Mouse (Mus musculus): ENCODE data around the gene Fscn2. TPM values are rescaled to one million over a fixed set of nuclear protein-coding genes. Genes with fewer than 3 reads are reported as not detected.

The Fscn2 gene
- polyA plus RNA-seq, 1 experiment from 2014 or later, result 0.20 TPM

GRCm38 (mm10) chr11:120352571-120353290, 8.6 kb upstream of the Fscn2 start:
- no peaks in the 10 kb centered on the region for H3K27me3 ChIP-seq (ENCODE audit: control insufficient read depth, insufficient read depth, low read length)
- 68% methylated on average over 13 of the region's 13 CpGs for WGBS
- H3K4me2 ChIP-seq (ENCODE audit: low read depth, low read length), result no peak overlapping the region
- no peak for ATAC-seq (replicated peaks; ENCODE audit: insufficient number of reproducible peaks, low FRiP score, low TSS enrichment, low read depth)
- no peaks in the 10 kb centered on the region for H3K36me3 ChIP-seq (replicated peaks; ENCODE audit: control insufficient read depth, insufficient read depth, low read depth, low read length)
- no peak for DNase-seq (ENCODE audit: low spot score)
- no peak overlapping the region; the same call in 1 of the 2 replicates for H3K9ac ChIP-seq (replicated peaks; ENCODE audit: low read length)
- peaks cover 7% of the 10 kb centered on the region; the same call in 1 of the 2 replicates for H3K4me1 ChIP-seq (ENCODE audit: control insufficient read depth, insufficient read depth, low read length)
- no peaks in the 10 kb centered on the region for H3K9me3 ChIP-seq (replicated peaks; ENCODE audit: control insufficient read depth, low read length)
- no peak overlapping the region for H3K4me3 ChIP-seq (ENCODE audit: low read depth, low read length)
- no peak overlapping the region for H3K27ac ChIP-seq (replicated peaks; ENCODE audit: low read depth, low read length)

- no peak overlapping the region for H3K4me3 ChIP-seq (ENCODE audit: low read depth, low read length)
- no peak overlapping the region; the same call in 1 of the 2 replicates for H3K4me2 ChIP-seq (ENCODE audit: low read depth, low read length)
- 26% methylated on average over 26 of the region's 26 CpGs for WGBS
- H3K4me1 ChIP-seq (ENCODE audit: control insufficient read depth, insufficient read depth, low read length), result peaks cover 16% of the 10 kb centered on the region
- H3K9me3 ChIP-seq (replicated peaks; ENCODE audit: control insufficient read depth, low read length), result no peaks in the 10 kb centered on the region
- DNase-seq (ENCODE audit: low spot score) (peak; percentile 69), ATAC-seq (replicated peaks; ENCODE audit: insufficient number of reproducible peaks, low FRiP score, low TSS enrichment, low read depth) (no peak)
- H3K36me3 ChIP-seq (replicated peaks; ENCODE audit: control insufficient read depth, insufficient read depth, low read depth, low read length), result no peaks in the 10 kb centered on the region
- H3K27ac ChIP-seq (replicated peaks; ENCODE audit: low read depth, low read length), result no peak overlapping the region
- H3K27me3 ChIP-seq (ENCODE audit: control insufficient read depth, insufficient read depth, low read length), result no peaks in the 10 kb centered on the region
- no peak overlapping the region; the same call in 1 of the 2 replicates for H3K9ac ChIP-seq (replicated peaks; ENCODE audit: low read length)
Observed at GRCm38 (mm10) chr11:120353500-120354303, 7.6 kb upstream of the Fscn2 start.

GRCm38 (mm10) chr11:120354304-120355276, 6.7 kb upstream of the Fscn2 start:
- H3K36me3 ChIP-seq (replicated peaks; ENCODE audit: control insufficient read depth, insufficient read depth, low read depth, low read length), result no peaks in the 10 kb centered on the region
- no peak for DNase-seq (ENCODE audit: low spot score)
- no peaks in the 10 kb centered on the region for H3K9me3 ChIP-seq (replicated peaks; ENCODE audit: control insufficient read depth, low read length)
- no peak for ATAC-seq (replicated peaks; ENCODE audit: insufficient number of reproducible peaks, low FRiP score, low TSS enrichment, low read depth)
- 90% methylated on average over 17 of the region's 17 CpGs for WGBS
- H3K4me2 ChIP-seq (ENCODE audit: low read depth, low read length), result no peak overlapping the region
- peaks cover 14% of the 10 kb centered on the region for H3K4me1 ChIP-seq (ENCODE audit: control insufficient read depth, insufficient read depth, low read length)
- H3K27ac ChIP-seq (replicated peaks; ENCODE audit: low read depth, low read length), result no peak overlapping the region
- no peak overlapping the region for H3K9ac ChIP-seq (replicated peaks; ENCODE audit: low read length)
- no peaks in the 10 kb centered on the region for H3K27me3 ChIP-seq (ENCODE audit: control insufficient read depth, insufficient read depth, low read length)
- H3K4me3 ChIP-seq (ENCODE audit: low read depth, low read length), result no peak overlapping the region

- Histone ChIP-seq H3K4me3 (ENCODE audit: low read depth, low read length) (no peak overlapping the region), H3K27me3 (ENCODE audit: control insufficient read depth, insufficient read depth, low read length) (no peaks in the 10 kb centered on the region), H3K4me1 (ENCODE audit: control insufficient read depth, insufficient read depth, low read length) (peaks cover 14% of the 10 kb centered on the region), H3K9me3 (replicated peaks; ENCODE audit: control insufficient read depth, low read length) (no peaks in the 10 kb centered on the region), H3K27ac (replicated peaks; ENCODE audit: low read depth, low read length) (no peak overlapping the region), H3K9ac (replicated peaks; ENCODE audit: low read length) (no peak overlapping the region), H3K36me3 (replicated peaks; ENCODE audit: control insufficient read depth, insufficient read depth, low read depth, low read length) (no peaks in the 10 kb centered on the region), H3K4me2 (ENCODE audit: low read depth, low read length) (no peak overlapping the region)
- 69% methylated on average over 5 of the region's 5 CpGs for WGBS
- DNase-seq (ENCODE audit: low spot score) (no peak), ATAC-seq (replicated peaks; ENCODE audit: insufficient number of reproducible peaks, low FRiP score, low TSS enrichment, low read depth) (no peak)
Observed at GRCm38 (mm10) chr11:120355277-120356039, 5.9 kb upstream of the Fscn2 start.

- H3K4me2 ChIP-seq (ENCODE audit: low read depth, low read length), result no peak overlapping the region
- DNase-seq (ENCODE audit: low spot score), result no peak
- H3K9ac ChIP-seq (replicated peaks; ENCODE audit: low read length), result no peak overlapping the region
- no peaks in the 10 kb centered on the region for H3K27me3 ChIP-seq (ENCODE audit: control insufficient read depth, insufficient read depth, low read length)
- H3K36me3 ChIP-seq (replicated peaks; ENCODE audit: control insufficient read depth, insufficient read depth, low read depth, low read length), result no peaks in the 10 kb centered on the region
- H3K4me3 ChIP-seq (ENCODE audit: low read depth, low read length), result no peak overlapping the region
- peaks cover 10% of the 10 kb centered on the region for H3K4me1 ChIP-seq (ENCODE audit: control insufficient read depth, insufficient read depth, low read length)
- no peak for ATAC-seq (replicated peaks; ENCODE audit: insufficient number of reproducible peaks, low FRiP score, low TSS enrichment, low read depth)
- H3K9me3 ChIP-seq (replicated peaks; ENCODE audit: control insufficient read depth, low read length), result no peaks in the 10 kb centered on the region
- 83% methylated on average over 15 of the region's 15 CpGs for WGBS
- no peak overlapping the region for H3K27ac ChIP-seq (replicated peaks; ENCODE audit: low read depth, low read length)
Observed at GRCm38 (mm10) chr11:120356319-120356840, 5.0 kb upstream of the Fscn2 start.

DNA sequence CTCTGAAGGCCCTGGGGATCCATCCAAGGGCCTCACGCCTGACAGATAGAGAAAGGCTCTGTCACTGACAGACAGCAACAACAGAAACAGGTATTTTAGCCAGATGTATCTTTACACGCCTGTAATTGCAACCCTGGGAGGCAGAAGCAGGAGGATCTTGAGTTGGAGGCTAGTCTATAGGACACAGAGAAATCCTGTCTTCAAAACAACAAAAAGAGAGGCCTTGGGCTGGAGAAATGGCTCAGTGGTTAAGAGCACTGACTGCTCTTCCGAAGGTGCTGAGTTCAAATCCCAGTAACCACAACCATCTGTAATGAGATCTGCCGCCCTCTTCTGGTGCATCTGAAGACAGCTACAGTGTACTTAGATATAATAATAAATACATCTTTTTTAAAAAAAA, 4.4 kb upstream of the Fscn2 start:
- Histone ChIP-seq H3K27ac (replicated peaks; ENCODE audit: low read depth, low read length) (no peak overlapping the region), H3K9ac (replicated peaks; ENCODE audit: low read length) (no peak overlapping the region), H3K4me3 (ENCODE audit: low read depth, low read length) (no peak overlapping the region), H3K27me3 (ENCODE audit: control insufficient read depth, insufficient read depth, low read length) (no peaks in the 10 kb centered on the region), H3K9me3 (replicated peaks; ENCODE audit: control insufficient read depth, low read length) (no peaks in the 10 kb centered on the region), H3K36me3 (replicated peaks; ENCODE audit: control insufficient read depth, insufficient read depth, low read depth, low read length) (no peaks in the 10 kb centered on the region), H3K4me2 (ENCODE audit: low read depth, low read length) (no peak overlapping the region), H3K4me1 (ENCODE audit: control insufficient read depth, insufficient read depth, low read length) (peaks cover 9% of the 10 kb centered on the region)
- ATAC-seq (replicated peaks; ENCODE audit: insufficient number of reproducible peaks, low FRiP score, low TSS enrichment, low read depth) (no peak), DNase-seq (ENCODE audit: low spot score) (no peak)
- WGBS, result 87% methylated on average over 4 of the region's 4 CpGs

- peak; percentile 69 for ATAC-seq (replicated peaks; ENCODE audit: insufficient number of reproducible peaks, low FRiP score, low TSS enrichment, low read depth)
- Histone ChIP-seq H3K4me3 (ENCODE audit: low read depth, low read length) (no peak overlapping the region), H3K27ac (replicated peaks; ENCODE audit: low read depth, low read length) (peak overlapping the region; percentile 85), H3K9me3 (replicated peaks; ENCODE audit: control insufficient read depth, low read length) (no peaks in the 10 kb centered on the region), H3K36me3 (replicated peaks; ENCODE audit: control insufficient read depth, insufficient read depth, low read depth, low read length) (no peaks in the 10 kb centered on the region), H3K4me1 (ENCODE audit: control insufficient read depth, insufficient read depth, low read length) (peaks cover 9% of the 10 kb centered on the region), H3K27me3 (ENCODE audit: control insufficient read depth, insufficient read depth, low read length) (no peaks in the 10 kb centered on the region), H3K4me2 (ENCODE audit: low read depth, low read length) (no peak overlapping the region; the same call in 1 of the 2 replicates), H3K9ac (replicated peaks; ENCODE audit: low read length) (peak overlapping the region; percentile 46)
- DNase-seq (ENCODE audit: low spot score), result peak; percentile 86
- 18% methylated on average over 10 of the region's 10 CpGs for WGBS
Observed at GRCm38 (mm10) chr11:120357791-120358401, 3.4 kb upstream of the Fscn2 start.
